Mouse (Mus musculus) v-Abl transformed pro-B cells (cell line): ENCODE data around the gene Lpcat1.

ENCODE experiments used
- in situ Hi-C, 2 experiments: fragments of 400-800 bp; cut with MboI; formaldehyde crosslinking; loops; one replicate each; pipeline ENCODE4 v1.15.1; 2025; ENCODE audit not compliant: unreplicated experiment in 2 of 2

Gene Lpcat1

GRCm38 (mm10) chr13:73475058-73475980, 8.3 kb downstream of the Lpcat1 start:
- in situ Hi-C loops = no loop called here

- in situ Hi-C loops = no loop called here
Measured at GRCm38 (mm10) chr13:73476259-73476658, 9.3 kb downstream of the Lpcat1 start.

GRCm38 (mm10) chr13:73476796-73477195, 9.8 kb downstream of the Lpcat1 start:
- in situ Hi-C loops = no loop called here

- in situ Hi-C loops = no loop called here
Measured at GRCm38 (mm10) chr13:73477841-73478240, 10.8 kb downstream of the Lpcat1 start.

GRCm38 (mm10) chr13:73482476-73482875, 15.5 kb downstream of the Lpcat1 start:
- in situ Hi-C loops = no loop called here

GRCm38 (mm10) chr13:73483331-73483730, 16.3 kb downstream of the Lpcat1 start:
- in situ Hi-C loops = no loop called here

- in situ Hi-C loops = no loop called here
Measured at GRCm38 (mm10) chr13:73484171-73484570, 17.2 kb downstream of the Lpcat1 start.

GRCm38 (mm10) chr13:73488105-73488504, 21.1 kb downstream of the Lpcat1 start:
- in situ Hi-C loops = no loop called here

- in situ Hi-C loops = no loop called here
Measured at GRCm38 (mm10) chr13:73488707-73489106, 21.7 kb downstream of the Lpcat1 start.

GRCm38 (mm10) chr13:73489986-73490385, 23.0 kb downstream of the Lpcat1 start:
- in situ Hi-C loops = no loop called here

GRCm38 (mm10) chr13:73490564-73491170, 23.7 kb downstream of the Lpcat1 start:
- in situ Hi-C loops = no loop called here

- in situ Hi-C loops = no loop called here
Measured at GRCm38 (mm10) chr13:73493183-73493582, 26.2 kb downstream of the Lpcat1 start.

GRCm38 (mm10) chr13:73494528-73494927, 27.5 kb downstream of the Lpcat1 start:
- in situ Hi-C loops = no loop called here

GRCm38 (mm10) chr13:73496137-73496536, 29.1 kb downstream of the Lpcat1 start:
- in situ Hi-C loops = no loop called here

- in situ Hi-C loops = loop anchor here in 1 of 2 experiments (10.0 kb wide), 1 partner anchor 175 kb away; the partner anchor contains the start of genes Mrpl36 and Ndufs6
Measured at GRCm38 (mm10) chr13:73499893-73500604, 33.1 kb downstream of the Lpcat1 start.

GRCm38 (mm10) chr13:73502719-73503118, 35.7 kb downstream of the Lpcat1 start:
- in situ Hi-C loops = loop anchor here in 1 of 2 experiments (10.0 kb wide), 1 partner anchor 178 kb away; the partner anchor contains the start of genes Mrpl36 and Ndufs6

GRCm38 (mm10) chr13:73505686-73506467, 38.9 kb downstream of the Lpcat1 start:
- in situ Hi-C loops = loop anchor here (5.0 to 10.0 kb wide), 2 partner anchors 79 to 181 kb away; partner anchors contain the start of genes Mrpl36 (in 1 of the 2) and Ndufs6 (in 1 of the 2)

GRCm38 (mm10) chr13:73508817-73509550, 42.0 kb downstream of the Lpcat1 start:
- in situ Hi-C loops = loop anchor here (5.0 to 10.0 kb wide), 2 partner anchors 82 to 184 kb away; partner anchors contain the start of genes Mrpl36 (in 1 of the 2) and Ndufs6 (in 1 of the 2)

- in situ Hi-C loops = loop anchor here (5.0 to 10.0 kb wide), 5 partner anchors 83 to 205 kb away; partner anchors contain the start of genes Mrpl36 (in 1 of the 2) and Ndufs6 (in 1 of the 2)
Measured at GRCm38 (mm10) chr13:73509869-73510268, 42.9 kb downstream of the Lpcat1 start.
